Mouse (Mus musculus): ENCODE results near the gene Fdxacb1. TPM values are rescaled to one million over a fixed set of nuclear protein-coding genes. Genes with fewer than 3 reads are reported as not detected.

Fdxacb1 gene
- polyA plus RNA-seq, 1 experiment from 2014 or later: 7.6 TPM

DNA sequence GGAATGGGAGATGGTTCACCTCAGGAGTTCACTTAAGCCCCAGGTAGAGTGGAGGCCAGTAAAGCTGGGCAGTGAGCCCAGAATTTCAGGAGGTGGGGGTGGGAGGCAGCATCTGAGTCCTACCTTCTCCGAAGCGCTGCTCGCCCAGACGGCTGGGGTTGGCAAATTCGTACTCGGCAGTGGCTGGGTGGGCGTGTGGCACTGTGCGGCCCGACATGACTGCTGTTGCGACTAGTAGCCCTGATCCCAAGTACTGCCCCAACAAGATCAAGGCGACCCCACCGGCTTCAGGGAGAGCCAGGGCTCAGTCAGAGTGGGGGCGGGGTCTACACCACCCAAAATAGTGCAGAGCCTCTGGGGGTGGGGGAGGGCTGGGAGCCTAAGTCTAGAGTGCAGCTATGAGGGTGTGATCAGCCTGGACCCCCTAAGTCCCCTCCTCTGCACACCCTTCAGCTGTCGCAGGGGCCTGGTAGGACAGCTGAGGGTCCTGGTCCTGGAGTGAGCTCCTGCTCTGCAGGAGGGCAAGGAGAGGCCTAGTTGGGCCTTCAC lies 15.9 kb upstream of the Fdxacb1 start, which contains the start of gene Hspb2:
Hspb2 (minus strand) TSS at position 301 of the 549 bp plus-strand sequence.
- peak within 1 kb of the TSS; percentile 64 for H3K4me2 ChIP-seq
- ATAC-seq (replicated peaks; ENCODE audit: insufficient number of reproducible peaks, insufficient read depth, low FRiP score, low read depth): peak; percentile 79
- no peaks in the 10 kb centered on the region for H3K9me3 ChIP-seq (replicated peaks)
- peak within 1 kb of the TSS; percentile 71 for H3K4me3 ChIP-seq
- peaks cover 32% of the 10 kb centered on the region for H3K4me1 ChIP-seq (replicated peaks)
- H3K9ac ChIP-seq: peak within 1 kb of the TSS; percentile 72
- H3K27ac ChIP-seq: peak within 1 kb of the TSS; percentile 100
- WGBS: 37% methylated on average over 14 of the region's 14 CpGs
- peaks cover 9% of the 10 kb centered on the region for H3K36me3 ChIP-seq
- no peaks in the 10 kb centered on the region for H3K27me3 ChIP-seq

DNA sequence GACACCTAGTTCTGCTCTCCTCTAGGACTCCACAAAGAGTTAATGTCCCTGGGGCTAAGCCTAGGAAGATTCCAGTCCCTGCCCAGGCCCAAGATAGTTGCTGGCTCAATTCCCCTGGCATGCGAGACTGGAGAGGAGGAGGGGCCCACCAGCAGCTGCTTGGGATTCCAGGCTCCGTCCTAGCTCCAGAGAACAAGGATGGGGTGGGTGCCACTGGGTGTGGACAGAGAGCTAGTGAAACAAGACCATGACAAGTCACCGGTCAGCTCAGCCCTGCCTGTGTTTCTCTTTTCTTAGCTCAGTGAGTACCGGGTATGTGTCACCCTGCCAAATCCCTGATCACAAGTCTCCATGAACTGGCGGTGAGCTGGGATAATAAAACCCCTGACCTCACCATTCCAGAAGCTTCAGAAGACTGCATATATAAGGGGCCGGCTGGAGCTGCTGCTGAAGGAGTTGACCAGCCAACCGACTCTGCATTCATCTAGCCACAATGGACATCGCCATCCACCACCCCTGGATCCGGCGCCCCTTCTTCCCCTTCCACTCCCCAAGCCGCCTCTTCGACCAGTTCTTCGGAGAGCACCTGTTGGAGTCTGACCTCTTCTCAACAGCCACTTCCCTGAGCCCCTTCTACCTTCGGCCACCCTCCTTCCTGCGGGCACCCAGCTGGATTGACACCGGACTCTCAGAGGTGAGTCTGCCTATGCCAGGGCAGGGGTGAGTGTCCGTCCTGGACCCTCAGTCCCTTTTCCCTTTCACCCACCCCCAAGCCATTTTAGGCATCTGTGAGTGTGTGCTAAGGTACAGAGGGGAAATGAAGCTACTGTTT lies 15.0 kb upstream of the Fdxacb1 start:
- H3K9ac ChIP-seq: peak overlapping the region; percentile 72
- 25% methylated on average over 17 of the region's 17 CpGs for WGBS

DNA sequence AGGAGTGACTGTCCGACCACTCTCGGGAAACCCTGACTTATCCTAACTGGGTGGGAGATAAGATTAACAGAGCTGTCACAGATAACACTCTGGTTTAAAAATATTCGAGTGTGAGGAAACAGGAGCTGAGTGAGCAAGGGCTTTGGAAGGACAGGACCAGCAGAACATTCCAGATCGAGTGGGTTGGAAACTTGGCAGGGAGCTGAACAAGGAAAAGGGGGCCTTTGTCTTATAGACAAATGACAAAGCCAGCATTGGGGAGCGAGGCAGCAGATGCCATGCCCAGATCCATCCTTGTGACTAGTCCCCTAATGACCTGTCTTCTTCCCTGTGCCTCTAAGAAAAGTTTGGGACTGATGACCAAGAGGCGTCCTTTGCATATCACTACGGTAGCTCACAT lies 14.1 kb upstream of the Fdxacb1 start:
- Histone ChIP-seq H3K4me1 (replicated peaks) (peaks cover 22% of the 10 kb centered on the region), H3K36me3 (peaks cover 9% of the 10 kb centered on the region), H3K9ac (peak overlapping the region; percentile 72), H3K9me3 (replicated peaks) (no peaks in the 10 kb centered on the region), H3K4me2 (peak overlapping the region; percentile 64), H3K4me3 (peak overlapping the region; percentile 71), H3K27ac (peak overlapping the region; percentile 100), H3K27me3 (no peaks in the 10 kb centered on the region)
- WGBS: 19% methylated on average over 7 of the region's 7 CpGs
- ATAC-seq (replicated peaks; ENCODE audit: insufficient number of reproducible peaks, insufficient read depth, low FRiP score, low read depth): no peak; the same call in 1 of the 2 replicates

More for the DNA sequence above, 15.0 kb upstream of the Fdxacb1 start:
- H3K27me3 ChIP-seq: no peaks in the 10 kb centered on the region
- H3K36me3 ChIP-seq: peaks cover 9% of the 10 kb centered on the region
- ATAC-seq (replicated peaks; ENCODE audit: insufficient number of reproducible peaks, insufficient read depth, low FRiP score, low read depth): peak; percentile 90
- peak overlapping the region; percentile 64 for H3K4me2 ChIP-seq
- no peaks in the 10 kb centered on the region for H3K9me3 ChIP-seq (replicated peaks)
- H3K4me1 ChIP-seq (replicated peaks): peaks cover 27% of the 10 kb centered on the region
- peak overlapping the region; percentile 71 for H3K4me3 ChIP-seq
- H3K27ac ChIP-seq: peak overlapping the region; percentile 100

DNA sequence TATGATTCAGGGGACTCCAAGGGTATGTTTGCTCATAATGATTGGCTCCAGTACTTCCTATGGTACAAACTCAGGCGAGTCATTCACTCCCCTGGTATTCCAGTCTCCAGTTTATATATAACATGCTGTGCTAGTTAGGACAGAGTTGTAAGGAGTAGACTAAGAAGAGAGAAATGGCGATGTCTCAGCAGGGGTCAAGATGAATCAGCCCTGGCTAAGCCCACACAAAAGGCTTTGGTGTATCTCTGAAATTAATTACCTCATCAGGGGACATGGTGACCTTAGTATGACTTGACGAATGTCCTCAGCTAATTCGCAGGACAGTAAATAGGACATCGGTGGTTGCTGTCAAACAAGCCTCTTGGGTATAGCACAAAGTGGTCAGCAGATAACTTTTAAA lies 11.3 kb upstream of the Fdxacb1 start:
- Histone ChIP-seq H3K4me2 (no peak overlapping the region), H3K9me3 (replicated peaks) (no peaks in the 10 kb centered on the region), H3K27ac (no peak overlapping the region), H3K4me3 (no peak overlapping the region), H3K27me3 (no peaks in the 10 kb centered on the region), H3K36me3 (peaks cover 9% of the 10 kb centered on the region), H3K4me1 (replicated peaks) (peaks cover 15% of the 10 kb centered on the region), H3K9ac (no peak overlapping the region)
- no peak for ATAC-seq (replicated peaks; ENCODE audit: insufficient number of reproducible peaks, insufficient read depth, low FRiP score, low read depth)
- 68% methylated on average over 5 of the region's 5 CpGs for WGBS

DNA sequence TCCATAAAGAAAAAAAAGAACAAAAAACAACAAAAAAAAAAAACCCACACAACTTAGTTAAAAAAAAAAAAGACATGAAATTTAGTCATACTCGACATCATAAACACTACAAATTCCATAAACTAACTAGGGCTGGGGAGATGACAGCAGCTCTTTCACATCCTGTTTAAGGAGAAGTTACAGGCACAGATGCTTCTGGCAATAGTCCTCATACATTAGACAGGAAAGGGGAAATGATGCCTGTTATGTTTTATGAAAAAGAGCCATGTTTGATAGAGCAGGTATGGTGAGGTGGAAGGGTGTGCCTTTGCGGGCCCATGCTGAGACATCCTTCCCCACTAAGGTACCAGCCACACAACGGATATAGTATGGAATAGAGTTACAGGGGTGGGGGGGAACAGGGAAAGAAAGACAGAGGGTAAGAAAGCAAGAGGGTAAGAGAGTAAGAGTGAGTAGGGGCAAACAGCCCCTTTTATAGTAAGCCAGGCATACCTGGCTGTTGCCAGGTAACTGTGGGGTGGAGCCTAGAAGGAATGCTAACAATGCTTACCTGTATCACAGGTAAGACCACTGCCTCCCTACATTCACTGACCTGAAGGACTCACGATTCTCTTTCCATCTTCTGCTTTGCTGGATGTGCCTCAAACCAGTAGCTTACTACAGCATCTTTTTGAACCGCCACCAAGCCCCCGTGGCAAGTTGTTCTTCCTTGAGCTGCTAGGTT lies 6.4 kb upstream of the Fdxacb1 start:
- no peaks in the 10 kb centered on the region for H3K36me3 ChIP-seq
- H3K9ac ChIP-seq: no peak overlapping the region
- H3K27me3 ChIP-seq: no peaks in the 10 kb centered on the region
- no peaks in the 10 kb centered on the region for H3K9me3 ChIP-seq (replicated peaks)
- ATAC-seq (replicated peaks; ENCODE audit: insufficient number of reproducible peaks, insufficient read depth, low FRiP score, low read depth): no peak
- H3K4me1 ChIP-seq (replicated peaks): no peaks in the 10 kb centered on the region
- no peak overlapping the region for H3K27ac ChIP-seq
- 60% methylated on average over 6 of the region's 6 CpGs for WGBS
- no peak overlapping the region for H3K4me2 ChIP-seq
- H3K4me3 ChIP-seq: no peak overlapping the region

DNA sequence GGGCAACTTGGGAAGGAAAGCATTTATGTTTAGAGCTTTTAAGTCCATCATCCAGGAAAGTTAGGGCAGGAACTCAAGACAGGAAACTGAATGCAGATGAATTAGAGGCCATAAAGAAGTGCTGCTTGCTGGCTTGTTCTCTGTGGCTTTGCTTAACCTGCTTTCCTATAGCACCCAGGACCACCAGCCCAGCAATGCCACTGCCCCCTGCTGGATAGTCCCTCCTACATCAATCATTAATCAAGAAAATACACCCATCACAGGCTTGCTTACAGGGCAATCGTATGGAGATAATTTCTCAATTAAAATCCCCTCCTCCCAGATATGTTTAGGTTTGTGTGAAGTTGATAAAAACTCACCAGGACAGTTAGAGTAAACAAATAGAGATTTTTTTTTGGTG lies 4.7 kb upstream of the Fdxacb1 start:
- Histone ChIP-seq H3K9me3 (replicated peaks) (no peaks in the 10 kb centered on the region), H3K36me3 (no peaks in the 10 kb centered on the region), H3K27ac (no peak overlapping the region), H3K4me1 (replicated peaks) (peaks cover 5% of the 10 kb centered on the region), H3K9ac (no peak overlapping the region), H3K27me3 (no peaks in the 10 kb centered on the region), H3K4me2 (no peak overlapping the region), H3K4me3 (no peak overlapping the region)
- 64% methylated on average over 1 of the region's 1 CpGs for WGBS
- ATAC-seq (replicated peaks; ENCODE audit: insufficient number of reproducible peaks, insufficient read depth, low FRiP score, low read depth): no peak

DNA sequence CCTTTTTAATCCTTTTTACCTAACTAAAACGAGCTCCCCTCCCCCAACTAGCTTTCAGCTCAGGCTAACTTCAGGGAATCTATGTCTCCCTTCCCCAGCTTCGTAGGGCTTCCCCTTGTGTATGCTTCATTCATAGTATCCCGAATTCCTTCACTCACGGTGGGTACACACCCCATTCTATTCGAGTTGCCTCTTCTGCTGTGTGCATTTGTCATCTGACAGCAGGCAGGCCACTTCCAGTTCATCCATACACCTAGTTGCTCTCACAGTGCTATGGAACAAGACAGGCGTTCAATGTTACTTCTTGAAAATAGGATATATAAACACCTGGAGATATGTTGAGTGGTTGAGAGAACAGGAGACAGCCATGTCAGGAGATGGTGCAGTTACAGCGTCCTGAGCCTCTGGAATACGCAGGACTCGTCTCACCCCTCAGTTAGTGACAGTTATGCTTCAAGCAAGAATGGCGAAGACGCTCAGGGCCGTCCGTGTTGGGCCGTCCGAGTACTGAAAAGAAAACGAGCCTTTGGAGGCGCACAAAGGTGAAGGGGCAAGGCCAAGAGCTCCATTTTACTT lies 417 bp upstream of the Fdxacb1 start:
- H3K27me3 ChIP-seq: no peaks in the 10 kb centered on the region
- H3K27ac ChIP-seq: peak overlapping the region; percentile 98
- peak overlapping the region; percentile 74 for H3K9ac ChIP-seq
- peak overlapping the region; percentile 79 for H3K4me3 ChIP-seq
- peaks cover 18% of the 10 kb centered on the region for H3K4me1 ChIP-seq (replicated peaks)
- no peak for ATAC-seq (replicated peaks; ENCODE audit: insufficient number of reproducible peaks, insufficient read depth, low FRiP score, low read depth)
- H3K4me2 ChIP-seq: peak overlapping the region; percentile 88
- H3K36me3 ChIP-seq: no peaks in the 10 kb centered on the region; the same call in 1 of the 2 replicates
- H3K9me3 ChIP-seq (replicated peaks): no peaks in the 10 kb centered on the region
- 5% methylated on average over 17 of the region's 17 CpGs for WGBS

DNA sequence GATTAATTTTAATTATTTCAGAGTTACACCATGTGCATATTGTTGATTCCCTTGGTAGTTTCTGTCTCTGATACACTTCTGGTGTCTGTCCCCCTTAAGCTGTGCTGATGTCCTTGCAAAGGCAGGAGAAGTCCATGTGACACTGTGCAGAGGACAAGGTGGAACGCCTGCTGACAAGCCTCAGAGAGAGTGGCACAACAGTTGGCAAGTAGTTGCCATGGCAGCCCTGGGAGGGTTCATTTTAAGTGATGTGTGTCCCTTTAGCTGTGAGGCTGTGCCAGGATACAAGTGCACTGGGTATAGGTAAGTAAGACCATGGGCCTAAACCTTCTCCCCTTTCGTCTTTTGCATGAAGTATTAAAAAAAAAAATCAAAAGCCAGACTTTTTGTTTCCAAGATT lies 2.0 kb downstream of the Fdxacb1 start:
- H3K36me3 ChIP-seq: no peaks in the 10 kb centered on the region; the same call in 1 of the 2 replicates
- H3K27ac ChIP-seq: no peak overlapping the region
- no peaks in the 10 kb centered on the region for H3K27me3 ChIP-seq
- no peak overlapping the region for H3K4me3 ChIP-seq
- ATAC-seq (replicated peaks; ENCODE audit: insufficient number of reproducible peaks, insufficient read depth, low FRiP score, low read depth): no peak
- H3K9ac ChIP-seq: no peak overlapping the region
- H3K9me3 ChIP-seq (replicated peaks): no peaks in the 10 kb centered on the region
- H3K4me2 ChIP-seq: no peak overlapping the region
- peaks cover 26% of the 10 kb centered on the region for H3K4me1 ChIP-seq (replicated peaks)
- 74% methylated on average over 2 of the region's 2 CpGs for WGBS

DNA sequence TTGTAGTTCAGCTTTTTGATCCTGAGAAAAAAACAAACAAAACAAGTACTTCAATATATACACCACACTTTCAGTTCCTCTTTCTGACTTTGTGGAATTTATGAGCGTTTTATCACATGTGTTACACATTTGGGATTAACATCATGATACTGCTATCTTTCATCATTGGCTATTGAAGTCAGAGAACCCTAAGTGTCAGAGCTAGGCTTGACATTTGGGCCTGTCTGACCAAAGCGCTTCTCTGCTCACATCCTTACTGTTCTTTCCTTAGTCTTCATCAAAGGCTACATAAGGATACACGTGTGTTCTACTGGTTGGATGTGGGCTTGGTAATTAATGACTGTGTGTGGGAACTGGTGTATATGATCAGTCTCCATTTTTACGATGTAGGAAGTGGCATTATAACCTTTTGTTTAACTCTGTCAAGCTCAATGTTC lies 6.0 kb downstream of the Fdxacb1 start:
- Histone ChIP-seq H3K4me1 (replicated peaks) (peaks cover 25% of the 10 kb centered on the region), H3K9ac (no peak overlapping the region), H3K4me2 (peak overlapping the region; percentile 79), H3K27ac (no peak overlapping the region), H3K4me3 (no peak overlapping the region), H3K9me3 (replicated peaks) (no peaks in the 10 kb centered on the region), H3K36me3 (peaks cover 9% of the 10 kb centered on the region), H3K27me3 (no peaks in the 10 kb centered on the region)
- ATAC-seq (replicated peaks; ENCODE audit: insufficient number of reproducible peaks, insufficient read depth, low FRiP score, low read depth): no peak
- 64% methylated on average over 4 of the region's 4 CpGs for WGBS

DNA sequence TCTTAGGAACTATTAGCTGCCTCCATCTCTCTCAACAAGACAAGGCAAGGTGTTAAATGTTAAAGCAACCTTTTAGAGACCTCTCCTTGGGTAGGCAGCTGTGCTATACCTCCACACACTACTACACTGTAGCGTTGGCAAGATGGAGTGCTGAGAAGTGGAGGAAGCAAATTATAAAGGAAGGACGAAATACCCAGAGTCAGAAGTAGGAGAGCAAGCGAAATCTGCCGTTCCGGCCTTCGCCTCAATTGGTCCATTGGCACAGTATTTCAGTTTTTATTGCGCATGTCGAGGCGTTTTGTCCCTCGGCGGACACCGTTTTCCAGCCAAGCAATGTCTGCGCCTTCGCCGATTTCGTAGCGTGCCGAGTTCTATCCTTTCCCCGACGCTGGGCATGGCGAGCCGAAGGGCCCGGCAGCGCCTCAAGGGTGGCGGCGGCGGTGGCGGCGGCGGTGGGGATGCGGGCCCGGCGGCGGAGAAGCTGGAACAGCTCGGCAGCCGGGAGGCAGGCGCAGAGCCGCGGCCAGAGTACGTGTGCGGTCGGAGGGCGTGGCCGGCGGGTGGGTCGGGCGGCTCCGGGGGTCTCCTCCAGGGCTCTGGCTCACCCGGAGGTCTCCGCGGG lies 7.1 kb downstream of the Fdxacb1 start, which contains the start of the genes Alg9 and 1110032A03Rik:
Alg9 (plus strand) TSS at position 29 of the 622 bp plus-strand sequence.
1110032A03Rik (minus strand) TSS at position 530 of the 622 bp plus-strand sequence.
- Histone ChIP-seq H3K4me1 (replicated peaks) (peaks cover 17% of the 10 kb centered on the region), H3K4me3 (peak within 1 kb of the TSS; percentile 72), H3K9ac (peak within 1 kb of the TSS; percentile 92), H3K4me2 (peak within 1 kb of the TSS; percentile 79), H3K27ac (peak within 1 kb of the TSS; percentile 58), H3K36me3 (peaks cover 19% of the 10 kb centered on the region), H3K27me3 (no peaks in the 10 kb centered on the region), H3K9me3 (replicated peaks) (no peaks in the 10 kb centered on the region)
- ATAC-seq (replicated peaks; ENCODE audit: insufficient number of reproducible peaks, insufficient read depth, low FRiP score, low read depth): peak; percentile 76
- WGBS: under 1% methylated on average over 38 of the region's 51 CpGs

Measured in heart, embryonic 15.5 days (tissue).